Mouse (Mus musculus): ENCODE data around the gene Brf1.
A peak's percentile ranks its signal among the peaks of the same experiment; 100 is the strongest.

Gene Brf1

DNA sequence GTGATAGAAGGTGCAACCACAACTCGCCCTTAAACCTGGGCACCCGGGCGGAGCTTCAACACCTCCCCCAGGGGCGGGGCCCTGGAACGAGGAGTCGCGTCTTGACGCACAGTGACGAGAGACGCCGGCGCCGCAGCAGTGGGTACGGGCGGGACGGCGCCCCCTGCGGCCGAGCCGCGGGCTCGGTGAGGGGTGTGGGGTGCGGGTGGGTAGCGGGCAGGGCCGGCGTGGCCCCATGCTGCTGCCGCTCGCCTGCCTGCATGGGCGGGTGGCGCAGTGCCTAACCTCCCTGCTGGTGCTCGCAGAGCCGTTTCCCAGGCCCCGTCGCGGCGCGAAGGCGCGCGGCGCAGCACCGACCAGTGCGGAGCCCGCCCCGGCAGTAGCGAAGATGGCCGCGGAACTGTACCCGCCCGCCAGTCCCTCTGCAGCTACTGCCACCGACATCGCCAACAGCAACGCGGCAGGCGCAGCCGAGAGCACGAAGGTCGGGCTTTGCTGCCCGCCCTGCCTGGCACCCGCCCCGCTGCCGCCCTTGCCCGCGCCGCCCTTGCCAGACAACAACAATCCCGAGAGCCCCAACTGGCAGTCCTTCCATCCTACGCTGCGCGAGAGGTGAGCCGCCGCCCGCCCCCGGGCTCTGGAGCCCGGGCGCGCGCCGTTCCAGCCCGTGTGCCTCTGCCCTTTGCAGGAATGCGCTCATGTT is 24.0 kb downstream of the Brf1 start, which contains the start of gene Btbd6:
Btbd6 (plus strand) TSS at position 112 of the 703 bp plus-strand sequence.
- DNase-seq (ENCODE audit: low read depth, low spot score) = peak; percentile 96

DNA sequence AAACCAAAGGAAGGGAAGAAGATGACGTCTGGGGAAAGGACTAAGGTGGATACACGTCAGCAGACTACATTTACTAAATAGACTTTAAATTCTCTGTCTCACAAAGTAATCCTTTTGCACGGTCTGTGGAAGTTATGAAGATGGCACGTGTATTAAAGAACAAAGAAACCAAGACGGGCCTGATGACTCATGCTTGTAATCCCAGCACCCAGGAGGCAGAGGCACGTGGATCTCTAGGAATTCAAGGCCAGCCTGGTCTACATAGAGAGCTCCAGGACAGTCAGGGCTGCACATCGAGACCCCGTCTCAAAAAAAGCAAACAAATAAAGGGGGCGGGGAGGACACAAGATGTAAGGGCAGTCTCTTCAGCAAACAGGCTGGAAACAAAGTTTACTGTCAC is 25.8 kb downstream of the Brf1 start:
- no peak for DNase-seq (ENCODE audit: low read depth, low spot score)

DNA sequence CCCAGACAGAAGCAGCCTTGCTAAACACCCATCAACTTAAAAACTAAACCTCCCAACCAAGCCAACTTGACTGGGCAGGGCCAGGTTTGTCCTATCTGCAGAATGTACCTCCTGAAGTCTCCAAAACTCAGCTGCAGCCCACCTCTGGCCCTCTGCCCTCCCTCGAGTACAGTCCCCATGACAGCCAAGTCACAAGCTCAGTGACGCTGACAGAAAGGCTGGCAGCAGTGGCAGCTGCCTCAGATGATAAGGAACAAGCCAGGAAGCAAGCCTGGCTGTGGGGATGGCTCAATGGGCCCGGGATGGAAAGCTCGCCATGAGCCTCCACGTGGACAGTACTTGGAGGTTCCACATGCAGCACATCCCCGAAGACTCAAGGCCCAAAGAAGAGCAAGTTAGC is 30.9 kb downstream of the Brf1 start:
- DNase-seq (ENCODE audit: low read depth, low spot score) = no peak

DNA sequence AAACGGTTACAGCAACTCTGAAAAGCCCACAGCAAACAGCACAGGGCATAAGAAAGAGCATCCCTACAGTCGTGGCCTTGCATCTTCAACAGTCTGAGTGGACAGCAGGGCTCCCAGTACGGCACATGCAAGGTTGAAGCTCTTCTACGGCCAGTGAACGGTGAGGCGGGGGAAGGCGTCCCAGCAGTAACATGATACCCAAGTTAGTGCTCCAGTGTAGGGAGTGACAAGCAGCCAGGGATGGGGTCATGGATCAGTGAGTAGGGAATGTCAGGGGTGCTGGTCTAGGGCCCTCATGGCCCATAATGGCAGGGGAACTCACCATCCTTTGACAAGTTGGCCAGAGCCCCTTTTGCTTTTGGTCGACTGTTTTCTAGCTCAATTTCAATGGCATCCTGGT is 31.6 kb downstream of the Brf1 start:
- no peak for DNase-seq (ENCODE audit: low read depth, low spot score)

DNA sequence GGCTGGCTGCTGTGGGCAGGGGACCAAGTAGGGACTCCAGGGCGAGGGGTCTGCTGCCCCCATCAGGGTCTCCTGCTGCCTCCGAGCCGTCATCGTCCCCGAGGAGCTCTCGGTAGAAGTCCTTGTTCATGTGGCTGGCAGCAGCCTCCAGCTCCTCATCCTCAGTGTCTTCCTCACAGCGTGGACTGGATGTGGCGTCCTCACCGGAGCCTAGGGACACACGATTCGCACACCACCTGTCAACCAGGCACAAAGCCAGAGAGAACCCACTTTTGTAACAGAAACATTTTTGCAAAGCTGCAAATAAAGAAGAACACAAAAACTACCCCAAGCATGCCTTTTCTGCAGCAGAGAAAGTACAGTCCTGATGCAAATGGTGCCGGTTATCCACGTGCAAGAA is 34.7 kb downstream of the Brf1 start:
- DNase-seq (ENCODE audit: low read depth, low spot score) = no peak

DNA sequence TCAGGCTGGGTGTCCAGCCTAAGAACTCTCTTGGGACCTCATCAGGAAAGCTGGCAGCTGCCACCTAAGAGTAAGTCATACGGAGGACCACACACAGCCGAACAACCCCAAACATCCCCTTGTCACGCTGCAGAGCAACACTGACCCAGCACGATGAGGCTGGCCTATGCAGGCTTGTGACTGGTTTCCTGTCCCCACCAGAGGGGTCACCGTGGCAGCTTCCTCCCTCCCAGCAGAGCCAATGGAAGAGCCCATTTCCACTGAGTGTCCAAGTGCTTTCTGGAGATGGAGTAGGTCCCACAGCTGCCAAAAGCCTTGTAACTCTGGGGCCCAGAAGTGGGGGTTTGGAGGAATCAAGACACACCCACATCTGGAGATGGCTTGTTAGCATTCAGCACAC is 38.6 kb downstream of the Brf1 start:
- no peak for DNase-seq (ENCODE audit: low read depth, low spot score)

DNA sequence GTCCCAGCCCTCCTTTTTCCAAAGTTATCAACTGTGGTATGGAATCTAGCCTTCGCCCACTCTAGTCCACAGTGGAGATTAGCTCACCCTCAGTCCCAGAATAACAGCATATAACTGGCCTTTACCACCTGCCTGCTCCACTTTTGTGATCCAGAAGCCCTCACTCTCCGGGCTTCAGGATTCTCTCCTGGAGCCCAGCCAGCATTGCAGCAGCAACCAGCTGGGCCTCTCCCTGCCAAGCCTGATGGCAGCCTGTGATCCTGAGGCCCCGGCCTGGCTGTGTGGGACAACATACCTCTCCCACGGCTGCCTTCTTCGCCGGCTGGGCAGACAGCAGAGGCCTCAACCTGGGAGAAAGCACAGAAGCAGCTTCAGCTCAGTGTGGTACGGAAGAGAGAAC is 39.1 kb downstream of the Brf1 start:
- no peak for DNase-seq (ENCODE audit: low read depth, low spot score)

DNA sequence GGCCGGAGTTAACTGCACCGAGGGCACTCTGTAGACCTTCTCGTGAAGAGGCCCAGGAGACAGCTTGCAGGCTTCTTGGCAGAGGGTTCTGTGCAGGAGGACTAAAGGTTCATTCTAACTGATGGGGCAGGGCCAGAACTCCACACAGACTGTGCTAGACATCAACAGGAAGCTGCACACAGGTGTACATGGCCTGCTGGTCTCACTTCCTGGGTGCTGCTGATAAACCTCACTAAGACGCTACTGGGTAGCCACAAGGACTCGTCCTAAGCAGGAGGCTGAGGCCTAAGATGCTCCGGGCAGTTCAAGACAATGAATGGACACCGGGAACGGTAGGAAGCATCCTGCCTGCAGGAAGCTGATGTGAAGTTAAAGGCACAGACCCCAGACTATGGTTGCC is 41.1 kb downstream of the Brf1 start:
- DNase-seq (ENCODE audit: low read depth, low spot score) = peak; percentile 70

DNA sequence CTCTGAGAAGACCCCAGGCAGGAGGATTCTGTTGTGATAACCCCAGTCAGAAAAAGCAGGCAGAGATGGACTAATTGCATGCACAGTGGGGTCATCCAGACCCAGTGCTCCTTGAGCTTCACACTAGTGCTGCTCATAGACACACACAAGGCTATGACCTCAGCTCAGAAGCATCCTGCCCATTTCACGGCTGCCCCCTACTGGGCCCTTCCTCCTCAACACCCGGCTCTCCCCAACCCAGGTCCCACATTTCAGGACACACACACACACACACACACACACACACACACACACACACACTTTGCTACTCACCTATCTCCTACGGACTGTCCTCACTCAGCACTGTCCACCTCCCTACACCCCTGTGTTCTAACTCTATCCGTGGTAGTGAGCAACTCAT is 42.2 kb downstream of the Brf1 start:
- peak; percentile 78 for DNase-seq (ENCODE audit: low read depth, low spot score)

DNA sequence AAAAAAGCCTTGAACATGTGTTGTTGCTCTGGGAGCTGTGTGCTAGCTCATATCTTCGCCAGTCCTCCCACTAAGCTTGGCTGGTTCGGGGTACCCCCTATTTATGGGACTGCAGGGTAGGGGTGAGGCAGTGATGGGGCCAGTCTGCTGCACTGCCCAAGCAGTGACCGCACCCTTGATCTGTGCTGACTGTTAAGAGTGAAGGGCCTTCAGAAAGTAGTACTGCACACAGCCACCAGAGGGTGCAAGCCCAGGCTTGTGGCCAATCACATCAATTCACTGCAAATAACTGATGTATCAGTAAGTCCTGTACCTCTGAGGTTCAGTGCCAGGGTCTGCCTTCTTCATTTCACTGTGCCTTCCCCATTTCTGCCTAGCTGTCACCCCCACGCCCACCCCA is 44.7 kb downstream of the Brf1 start:
- DNase-seq (ENCODE audit: low read depth, low spot score) = peak; percentile 84

DNA sequence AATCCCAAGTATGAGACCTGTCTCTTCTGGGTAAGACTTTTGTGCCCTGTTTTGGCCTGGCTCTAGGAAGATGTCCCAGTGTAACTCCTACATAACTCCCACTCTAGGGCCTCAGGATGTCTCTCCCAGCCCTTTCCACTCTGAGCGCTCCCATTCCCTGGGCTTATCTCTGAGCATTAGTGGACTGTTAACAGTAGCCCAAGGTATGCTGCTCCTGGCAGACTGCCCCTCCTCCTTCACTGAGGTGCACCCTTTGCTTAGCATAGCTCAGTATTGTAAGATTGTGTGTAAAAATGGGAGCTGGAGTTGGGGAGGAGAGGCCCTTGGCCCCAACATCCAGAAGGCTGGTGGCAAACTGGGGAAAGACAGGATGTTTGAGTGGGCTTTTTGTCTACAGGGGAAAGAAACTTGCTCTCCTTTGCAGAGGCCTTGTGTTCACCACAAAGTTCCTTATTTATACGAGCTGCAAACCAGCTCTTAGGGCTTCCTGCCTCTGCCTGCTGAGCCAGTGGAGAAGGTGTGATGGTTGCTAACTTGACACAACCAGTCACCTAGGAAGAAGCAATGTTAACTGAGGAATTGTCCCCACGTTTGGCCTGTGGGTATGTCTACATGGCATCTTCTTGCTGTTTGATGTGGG is 47.5 kb downstream of the Brf1 start:
- DNase-seq (ENCODE audit: low read depth, low spot score) = no peak

DNA sequence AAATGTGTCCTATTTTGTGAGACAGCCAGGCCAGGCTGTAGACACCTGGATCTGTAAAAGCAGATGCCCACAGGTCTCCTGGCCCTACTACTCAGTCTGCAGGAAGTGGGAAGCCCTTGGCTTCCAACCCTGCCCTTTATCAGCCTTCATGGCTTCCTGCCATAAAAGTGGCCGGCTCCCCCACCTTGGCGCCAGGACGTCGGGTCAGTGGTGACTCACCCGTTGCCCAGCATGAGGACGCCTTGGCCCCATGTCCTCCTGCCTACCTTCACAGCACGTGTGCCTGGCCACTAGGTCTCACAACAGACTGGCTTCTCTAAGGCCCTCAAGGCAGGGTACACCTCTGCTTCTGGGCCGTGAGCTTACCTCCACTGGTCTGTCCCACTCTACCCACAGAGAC is 48.1 kb downstream of the Brf1 start:
- no peak for DNase-seq (ENCODE audit: low read depth, low spot score)

DNA sequence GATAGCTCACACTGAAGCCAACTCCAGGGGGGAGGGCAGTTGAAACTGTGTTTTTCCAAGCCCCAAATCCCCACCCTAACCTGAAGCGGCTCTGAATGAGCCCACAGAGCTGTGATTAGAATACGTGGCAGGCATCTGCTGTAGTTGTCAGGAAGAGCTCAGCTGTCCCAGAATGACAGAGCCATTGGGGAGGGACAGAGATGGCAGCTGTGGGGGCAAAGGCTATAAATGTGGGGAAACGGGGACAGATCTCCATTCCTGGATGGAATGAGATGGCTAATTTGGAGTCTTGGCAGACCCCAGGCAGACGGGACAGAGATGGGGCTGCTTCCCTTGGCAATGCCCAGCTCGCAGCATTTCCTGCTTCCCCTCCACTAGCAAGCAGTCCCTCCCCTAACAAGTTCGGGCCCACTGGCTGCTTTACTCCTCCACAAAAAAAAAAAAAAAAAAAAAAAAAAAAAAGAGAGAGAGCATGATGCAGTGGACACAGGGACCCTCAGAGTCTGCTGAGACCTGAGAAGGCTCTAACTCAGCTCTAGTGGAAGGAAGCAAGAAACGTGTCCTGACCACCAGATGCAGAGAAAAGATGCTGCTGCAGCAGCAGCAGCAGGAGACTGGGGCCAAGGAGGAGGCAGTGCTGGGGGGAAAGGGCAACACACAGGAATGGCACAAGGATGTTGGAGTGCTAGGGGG is 49.2 kb downstream of the Brf1 start:
- DNase-seq (ENCODE audit: low read depth, low spot score) = no peak

DNA sequence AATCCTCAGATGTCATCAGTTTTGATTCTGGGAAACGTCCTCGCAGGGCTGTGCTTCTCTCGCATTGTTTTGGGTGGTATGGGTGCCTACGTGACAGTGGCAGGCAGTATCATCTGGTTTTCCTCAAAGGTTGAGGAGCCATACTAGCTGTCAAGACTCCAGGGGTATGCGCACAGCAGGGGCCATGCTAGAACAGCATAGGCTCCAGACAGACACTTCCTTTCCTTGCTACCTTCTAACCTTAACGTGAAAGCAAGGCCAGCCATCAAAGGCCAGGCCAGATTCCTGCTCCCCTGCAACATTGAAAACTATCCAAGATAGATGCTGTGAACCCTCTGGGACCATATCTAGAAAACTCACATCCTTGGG is 49.8 kb downstream of the Brf1 start:
- no peak for DNase-seq (ENCODE audit: low read depth, low spot score)

DNA sequence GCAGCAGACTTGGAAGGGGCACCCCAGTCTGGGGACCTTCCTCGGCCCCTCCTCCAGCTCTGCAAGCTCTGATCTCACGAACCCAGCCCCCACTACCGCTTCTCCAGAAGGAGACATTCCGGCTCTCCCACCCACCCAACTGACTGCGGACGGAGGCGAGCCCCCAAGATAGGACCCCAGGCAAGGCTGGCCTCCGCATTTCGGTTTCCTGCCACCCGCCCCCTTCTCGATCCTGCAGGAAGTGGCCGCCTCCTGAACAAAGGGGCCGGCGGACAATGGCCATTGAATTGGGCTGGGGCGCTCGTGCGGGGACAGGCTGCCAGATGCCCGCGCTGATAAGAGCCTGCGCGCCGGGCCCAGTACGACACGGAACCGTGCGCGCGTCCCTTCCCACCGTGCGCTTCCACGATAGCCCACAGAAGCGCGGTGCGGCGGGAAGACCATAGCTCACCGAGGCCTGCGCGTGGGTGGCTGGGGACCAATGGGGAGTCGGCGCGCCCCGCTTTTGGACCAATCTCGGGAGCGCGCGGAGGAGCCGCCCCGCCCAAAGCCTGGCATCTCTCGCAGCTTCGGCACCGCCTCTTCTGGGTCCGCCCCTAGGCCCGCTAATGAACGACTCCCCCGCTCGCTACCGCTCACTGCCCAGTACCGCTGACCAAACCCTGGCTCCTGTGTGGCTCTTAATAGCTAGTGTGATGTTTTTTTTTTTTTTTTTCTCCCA is 50.3 kb downstream of the Brf1 start:
- DNase-seq (ENCODE audit: low read depth, low spot score) = peak; percentile 88

DNA sequence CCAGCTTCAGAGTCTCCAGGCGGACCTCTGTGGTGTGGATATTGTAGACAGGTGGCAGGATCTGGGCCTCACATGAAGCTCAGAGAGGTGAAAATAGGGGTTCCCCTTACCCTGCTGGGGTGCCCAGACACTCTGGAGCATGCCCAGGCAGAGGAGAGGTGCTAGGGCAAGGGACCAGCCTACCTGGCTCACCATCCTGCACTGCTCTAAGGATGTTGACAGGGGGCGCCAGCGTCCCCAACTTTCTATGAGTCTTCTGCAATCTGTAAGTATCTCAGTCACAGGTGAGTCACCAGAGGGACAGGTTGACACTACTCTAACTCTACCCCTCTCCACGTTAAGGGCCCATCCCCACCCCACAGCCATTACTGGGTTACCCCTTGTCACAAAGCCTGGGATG is 53.2 kb downstream of the Brf1 start:
- DNase-seq (ENCODE audit: low read depth, low spot score) = peak; percentile 74

DNA sequence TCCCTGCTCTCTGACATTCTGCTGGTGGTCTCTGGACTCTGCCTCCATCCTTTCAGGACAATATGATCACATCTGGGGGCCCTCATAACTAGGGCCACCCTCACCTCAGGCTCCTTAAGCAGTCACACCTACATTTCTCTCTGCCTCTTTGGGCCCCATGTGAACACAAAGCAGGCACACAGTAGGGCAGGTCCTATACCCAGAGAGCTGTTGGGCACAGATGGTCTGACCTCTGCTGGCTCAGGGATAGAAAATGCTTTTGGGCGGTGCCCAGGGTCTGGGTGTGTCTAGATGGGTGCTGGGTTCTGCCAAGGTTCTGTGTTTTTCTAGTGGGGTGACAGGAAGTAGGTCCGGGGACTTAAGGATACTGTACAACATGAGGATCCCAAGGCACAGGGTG is 56.8 kb downstream of the Brf1 start:
- no peak for DNase-seq (ENCODE audit: low read depth, low spot score)

DNA sequence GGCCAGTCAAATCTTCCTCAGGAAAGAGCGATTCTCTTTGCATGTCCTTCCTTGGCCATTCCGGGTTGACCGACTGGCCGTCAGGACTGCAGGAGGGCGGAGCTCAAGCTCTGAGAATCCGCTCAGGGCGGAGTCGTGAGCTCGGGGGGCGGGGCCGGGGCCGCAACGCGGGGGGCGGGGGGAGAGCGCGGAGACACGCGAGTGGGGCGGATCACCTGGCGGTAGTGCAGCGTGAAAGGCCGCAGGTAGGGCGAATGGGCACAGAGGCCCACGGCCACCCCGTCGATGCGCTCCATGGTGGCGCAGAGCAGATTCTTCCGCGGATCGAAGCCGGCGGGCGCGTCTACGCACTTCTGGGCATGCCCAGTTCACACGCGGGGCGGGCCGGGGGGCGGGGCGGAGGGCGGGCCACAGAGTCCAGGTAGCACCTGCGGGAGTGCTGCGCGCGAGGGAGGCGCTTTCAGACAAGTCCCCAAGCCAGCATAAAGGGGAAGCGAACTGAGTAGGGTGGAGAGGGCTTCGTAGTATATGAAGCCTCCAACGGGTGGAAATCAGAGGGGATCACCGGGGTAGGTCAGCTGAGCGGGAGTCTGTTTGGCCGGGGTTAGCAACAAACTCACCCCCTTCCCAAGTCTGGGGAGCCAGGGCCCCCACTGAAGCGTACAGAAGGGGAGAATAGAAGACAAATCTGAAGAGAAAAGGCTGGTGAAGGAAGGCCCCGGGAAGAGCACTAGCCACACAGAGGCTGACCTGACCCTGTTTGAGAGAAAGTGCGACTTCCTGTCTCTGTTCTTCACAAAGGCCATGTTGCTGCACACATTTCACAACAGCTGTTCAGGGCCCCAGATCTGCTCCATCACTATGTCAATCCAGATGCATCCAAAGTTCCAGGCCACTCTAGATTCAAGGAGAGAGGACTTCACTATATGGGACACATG is 58.5 kb downstream of the Brf1 start, which contains the start of gene Nudt14:
Nudt14 (minus strand) TSS at position 349 of the 938 bp plus-strand sequence.
- peak; percentile 89 for DNase-seq (ENCODE audit: low read depth, low spot score)

DNA sequence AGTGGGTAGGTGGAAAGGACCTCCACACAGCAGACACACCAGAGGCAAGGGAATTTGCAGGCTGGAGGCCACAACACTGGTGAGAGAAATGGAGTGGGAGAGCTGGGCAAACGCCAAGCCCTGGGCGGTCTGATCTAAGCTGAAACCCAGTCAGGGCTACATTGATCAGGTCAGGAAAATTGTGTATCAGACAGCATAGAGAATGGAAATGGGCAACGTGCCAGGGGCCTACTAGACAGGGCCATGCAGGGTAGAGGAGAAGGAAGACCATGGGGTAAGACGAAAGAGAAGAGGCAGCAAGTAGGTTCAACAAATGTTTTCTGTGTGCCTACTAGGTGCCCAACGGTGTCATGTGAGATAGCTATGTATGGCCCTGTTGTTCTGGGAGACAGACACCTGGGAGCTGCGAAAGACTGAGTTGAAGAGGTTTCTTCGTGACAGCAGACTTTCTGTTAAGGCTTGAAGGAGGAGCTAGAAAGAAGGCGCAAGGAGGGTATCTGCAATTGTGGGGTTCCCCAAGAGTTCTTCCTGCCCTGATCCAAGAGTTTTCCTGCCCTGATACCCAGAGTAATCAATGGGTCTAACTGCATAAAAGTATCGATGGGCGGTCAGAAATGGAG is 59.2 kb downstream of the Brf1 start:
- no peak for DNase-seq (ENCODE audit: low read depth, low spot score)

DNA sequence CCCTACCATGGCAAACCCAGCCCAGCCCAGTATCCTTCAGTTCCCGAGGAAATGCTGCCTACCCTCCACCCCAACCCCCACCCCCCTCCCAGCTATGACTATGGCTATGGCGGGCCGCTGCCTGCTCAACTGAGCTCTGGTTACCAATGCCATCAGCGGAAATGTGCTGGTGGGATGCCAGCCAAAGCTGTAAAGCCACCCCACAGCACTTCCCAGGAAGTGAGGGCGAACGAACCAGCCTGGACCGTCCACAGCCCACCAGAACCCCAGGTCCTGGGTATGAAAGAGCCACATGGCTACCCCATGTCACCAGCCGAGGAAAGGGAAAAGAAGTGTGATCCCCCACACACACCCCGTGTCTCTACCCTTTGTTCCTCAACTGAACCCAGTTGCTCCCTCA is 59.8 kb downstream of the Brf1 start:
- no peak for DNase-seq (ENCODE audit: low read depth, low spot score)

DNA sequence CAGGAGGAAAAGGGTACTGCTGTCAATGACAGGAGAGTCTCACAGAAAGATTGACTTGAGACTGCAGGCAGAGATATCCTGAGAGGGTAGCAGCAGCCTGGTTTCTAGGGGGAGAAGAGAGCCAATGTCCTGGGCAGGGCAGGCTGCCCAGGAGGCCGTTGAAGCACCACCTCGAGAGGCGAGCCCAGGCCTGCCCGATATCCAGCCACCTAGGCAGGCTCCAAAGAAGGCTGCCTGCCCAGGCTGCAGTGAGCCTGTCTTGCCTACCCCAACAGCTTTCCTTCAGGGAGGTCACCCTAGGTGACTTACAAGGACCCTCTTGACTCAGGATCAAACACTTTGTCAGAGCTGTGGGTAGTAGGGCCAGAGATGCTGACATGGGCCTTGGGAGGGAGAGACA is 60.3 kb downstream of the Brf1 start:
- DNase-seq (ENCODE audit: low read depth, low spot score) = no peak
